Mouse (Mus musculus) limb, embryonic 14.5 days (tissue): ENCODE measurements around the gene Akap7. TPM values are rescaled to one million over a fixed set of nuclear protein-coding genes. Genes with fewer than 3 reads are reported as not detected.
A peak's percentile ranks its signal among the peaks of the same experiment; 100 is the strongest.

Experiments
- ATAC-seq: fragments of 200-750 bp; cut with Nextera tagmentation; 2 replicates; pipeline ENCODE4 v1.8.0; 2017; ENCODE audit warnings: low read depth, moderate number of reproducible peaks, moderate TSS enrichment; ENCODE audit not compliant: low FRiP score
- DNase-seq: peaks from one replicate; pipeline ENCODE4 v3.0.0-alpha.2; 2015; ENCODE audit warnings: low spot score
- H3K27ac ChIP-seq: fragments of 300-500 bp; sonication (generic); replicated peaks from 2 replicates; pipeline ENCODE4 v1.5.1; 2014; ENCODE audit warnings: low read depth, mild to moderate bottlenecking, low read length, moderate library complexity, mixed read lengths
- H3K27me3 ChIP-seq: fragments of 300-500 bp; sonication (generic); 2 replicates; pipeline ENCODE4 v1.6.1; 2014; ENCODE audit warnings: low read length, mixed read lengths; ENCODE audit not compliant: control insufficient read depth, insufficient read depth
- H3K36me3 ChIP-seq: fragments of 300-500 bp; sonication (generic); 2 replicates; pipeline ENCODE4 v1.6.1; 2014; ENCODE audit warnings: mild to moderate bottlenecking, low read length, moderate library complexity, mixed read lengths; ENCODE audit not compliant: control insufficient read depth, insufficient read depth
- H3K4me1 ChIP-seq: fragments of 300-500 bp; sonication (generic); 2 replicates; pipeline ENCODE4 v1.6.1; 2014; ENCODE audit warnings: antibody characterized with exemption, low read length, mixed read lengths; ENCODE audit not compliant: control insufficient read depth, insufficient read depth
- H3K4me2 ChIP-seq: fragments of 300-500 bp; sonication (generic); replicated peaks from 2 replicates; pipeline ENCODE4 v1.6.1; 2014; ENCODE audit warnings: low read depth, mild to moderate bottlenecking, low read length, moderate library complexity; ENCODE audit not compliant: severe bottlenecking
- H3K4me3 ChIP-seq: fragments of 300-500 bp; sonication (generic); replicated peaks from 2 replicates; pipeline ENCODE4 v1.5.1; 2014; ENCODE audit warnings: low read length
- H3K9ac ChIP-seq: fragments of 300-500 bp; sonication (generic); 2 replicates; pipeline ENCODE4 v1.6.1; 2014; ENCODE audit warnings: mild to moderate bottlenecking, low read depth, low read length, moderate library complexity; ENCODE audit not compliant: severe bottlenecking
- H3K9me3 ChIP-seq: fragments of 300-500 bp; sonication (generic); 2 replicates; pipeline ENCODE4 v1.6.1; 2016; ENCODE audit warnings: low read length; ENCODE audit not compliant: control insufficient read depth
- POLR2A ChIP-seq: fragments of 200-500 bp; IDR thresholded peaks from 2 replicates; pipeline ENCODE4 v1.8.0; 2012; ENCODE audit warnings: inconsistent platforms, mild to moderate bottlenecking, moderate library complexity, borderline replicate concordance; ENCODE audit not compliant: insufficient read depth, insufficient read length; ENCODE audit errors: extremely low read depth
- WGBS: fragments of 180-500 bp; shearing (Covaris S2); extraction: QIAGEN DNeasy Blood & Tissue Kit; methylation state at CpG from one replicate; pipeline ENCODE4 v1.1.7; 2014; 5-methylcytosine and 5-hydroxymethylcytosine counted together
- polyA plus RNA-seq, 2 experiments: library from polyadenylated mRNA; depleted of rRNA in 1 of 2; stranded (reverse) in 1 of 2; unstranded in 1 of 2; fragments of >200 nt; fragmentation: Nextera tagmentation in 1 of 2; extraction: Ambion mirVana in 1 of 2; gene quantifications; 2 replicates each; pipeline versions ENCODE4 v1.2.1 to v1.2.3; 2012 to 2014

The Akap7 gene
- polyA plus RNA-seq, 2 experiments: 17.6 to 20.9 TPM

- no peak for ATAC-seq
- no peak for DNase-seq
- Histone ChIP-seq H3K27ac (no peak overlapping the region), H3K9me3 (no peaks in the 10 kb centered on the region), H3K27me3 (no peaks in the 10 kb centered on the region), H3K9ac (no peak overlapping the region), H3K4me3 (no peak overlapping the region), H3K36me3 (no peaks in the 10 kb centered on the region), H3K4me1 (no peaks in the 10 kb centered on the region), H3K4me2 (no peak overlapping the region)
- WGBS: 64% methylated on average over 7 of the region's 7 CpGs
- TF ChIP-seq POLR2A: no peak
Measured at GRCm38 (mm10) chr10:25208619-25209018, 99.1 kb downstream of the Akap7 start.

- H3K36me3 ChIP-seq: no peaks in the 10 kb centered on the region
- no peak overlapping the region for H3K4me3 ChIP-seq
- H3K9me3 ChIP-seq: no peaks in the 10 kb centered on the region
- WGBS: 48% methylated on average over 6 of the region's 6 CpGs
- H3K9ac ChIP-seq: no peak overlapping the region
- ATAC-seq (no peak), DNase-seq (no peak)
- no peaks in the 10 kb centered on the region for H3K27me3 ChIP-seq
- no peak for TF ChIP-seq POLR2A
- no peaks in the 10 kb centered on the region for H3K4me1 ChIP-seq
- H3K4me2 ChIP-seq: no peak overlapping the region
- H3K27ac ChIP-seq: no peak overlapping the region
Measured at GRCm38 (mm10) chr10:25207866-25208265, 99.8 kb downstream of the Akap7 start.

GRCm38 (mm10) chr10:25200691-25201090 lies 107.0 kb downstream of the Akap7 start:
- TF ChIP-seq POLR2A: no peak
- Histone ChIP-seq H3K9ac (peak overlapping the region; percentile 67; the same call in 1 of the 2 replicates), H3K4me3 (no peak overlapping the region), H3K27me3 (no peaks in the 10 kb centered on the region), H3K4me1 (0 out of 2 replicates have a peak, but pooled peaks cover 11% of the 10 kb centered on the region), H3K9me3 (no peaks in the 10 kb centered on the region), H3K27ac (no peak overlapping the region), H3K36me3 (no peaks in the 10 kb centered on the region), H3K4me2 (peak overlapping the region; percentile 85; the same call in 1 of the 2 replicates)
- no peak for DNase-seq
- WGBS: 85% methylated on average over 7 of the region's 7 CpGs
- ATAC-seq: no peak

- H3K27me3 ChIP-seq: no peaks in the 10 kb centered on the region
- TF ChIP-seq POLR2A: no peak
- peak overlapping the region; percentile 67 for H3K9ac ChIP-seq
- ATAC-seq (peak; percentile 85), DNase-seq (peak; percentile 10)
- H3K4me2 ChIP-seq: peak overlapping the region; percentile 85
- 15% methylated on average over 31 of the region's 32 CpGs for WGBS
- peak overlapping the region; percentile 43 for H3K4me3 ChIP-seq
- H3K4me1 ChIP-seq: 0 out of 2 replicates have a peak, but pooled peaks cover 11% of the 10 kb centered on the region
- H3K9me3 ChIP-seq: no peaks in the 10 kb centered on the region
- H3K36me3 ChIP-seq: no peaks in the 10 kb centered on the region
- no peak overlapping the region for H3K27ac ChIP-seq
Measured at GRCm38 (mm10) chr10:25199510-25200353, 107.9 kb downstream of the Akap7 start.

- no peak for DNase-seq
- TF ChIP-seq POLR2A: no peak
- Histone ChIP-seq H3K4me2 (no peak overlapping the region; the same call in 1 of the 2 replicates), H3K4me3 (no peak overlapping the region), H3K9ac (no peak overlapping the region), H3K4me1 (0 out of 2 replicates have a peak, but pooled peaks cover 11% of the 10 kb centered on the region), H3K9me3 (no peaks in the 10 kb centered on the region), H3K27me3 (no peaks in the 10 kb centered on the region), H3K27ac (no peak overlapping the region), H3K36me3 (no peaks in the 10 kb centered on the region)
- 76% methylated on average over 12 of the region's 12 CpGs for WGBS
- no peak for ATAC-seq
Measured at GRCm38 (mm10) chr10:25198575-25198974, 109.1 kb downstream of the Akap7 start.
